Mouse (Mus musculus): ENCODE measurements around the gene Tmigd3. TPM values are rescaled to one million over a fixed set of nuclear protein-coding genes. Genes with fewer than 3 reads are reported as not detected.

The Tmigd3 gene
- polyA plus RNA-seq, 1 experiment from 2014 or later: 0.13 TPM

DNA sequence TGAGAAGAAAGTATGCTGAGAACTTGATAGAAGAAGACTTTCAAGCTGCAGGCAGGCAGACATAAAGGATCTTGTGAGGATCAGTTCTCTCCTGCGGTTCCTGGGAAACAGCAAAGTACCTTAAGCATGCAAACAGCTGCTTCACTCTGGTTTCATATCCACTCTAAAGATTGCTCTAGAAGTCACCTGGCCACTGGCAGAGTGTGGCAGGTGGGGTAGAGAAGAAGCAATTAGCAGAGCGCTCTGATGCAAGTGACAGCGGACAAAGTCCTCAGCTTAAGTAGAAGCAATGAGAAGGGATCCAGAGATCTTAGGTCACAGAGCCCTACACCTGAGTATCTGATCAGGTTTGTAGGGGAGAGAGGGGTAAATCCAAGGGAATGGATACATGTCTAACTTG, 39.1 kb upstream of the Tmigd3 start:
- WGBS (ENCODE audit: insufficient replicate concordance): 91% methylated on average over 3 of the region's 3 CpGs
- Histone ChIP-seq H3K4me3 (ENCODE audit: low read depth, low read length) (no peak overlapping the region), H3K9ac (replicated peaks) (no peak overlapping the region), H3K9me3 (ENCODE audit: low read length) (no peaks in the 10 kb centered on the region), H3K4me2 (ENCODE audit: low read depth, low read length) (no peak overlapping the region), H3K36me3 (replicated peaks; ENCODE audit: insufficient read depth, low read length) (no peaks in the 10 kb centered on the region), H3K27ac (ENCODE audit: low read depth) (no peak overlapping the region), H3K27me3 (ENCODE audit: insufficient read depth, low read length) (no peaks in the 10 kb centered on the region), H3K4me1 (ENCODE audit: insufficient read depth) (0 out of 2 replicates have a peak, but pooled peaks cover 3% of the 10 kb centered on the region)
- no peak for TF ChIP-seq CTCF (IDR thresholded peaks at IDR 0.05; ENCODE audit: low read depth)
- no peak for TF ChIP-seq EP300 (IDR thresholded peaks at IDR 0.05; ENCODE audit: low read depth)
- ATAC-seq (no peak), DNase-seq (no peak)

GRCm38 (mm10) chr3:105835875-105836274, 34.8 kb upstream of the Tmigd3 start:
- H3K36me3 ChIP-seq (replicated peaks; ENCODE audit: insufficient read depth, low read length): no peaks in the 10 kb centered on the region
- H3K4me3 ChIP-seq (ENCODE audit: low read depth, low read length): no peak overlapping the region
- no peak overlapping the region; the same call in 1 of the 2 replicates for H3K4me2 ChIP-seq (ENCODE audit: low read depth, low read length)
- 0 out of 2 replicates have a peak, but pooled peaks cover 3% of the 10 kb centered on the region for H3K4me1 ChIP-seq (ENCODE audit: insufficient read depth)
- no peak for ATAC-seq
- no peaks in the 10 kb centered on the region for H3K9me3 ChIP-seq (ENCODE audit: low read length)
- no peak for DNase-seq
- WGBS (ENCODE audit: insufficient replicate concordance): 42% methylated on average over 3 of the region's 3 CpGs
- no peak overlapping the region for H3K9ac ChIP-seq (replicated peaks)
- H3K27me3 ChIP-seq (ENCODE audit: insufficient read depth, low read length): no peaks in the 10 kb centered on the region
- no peak overlapping the region for H3K27ac ChIP-seq (ENCODE audit: low read depth)
- TF ChIP-seq EP300 (IDR thresholded peaks at IDR 0.05; ENCODE audit: low read depth): no peak
- no peak for TF ChIP-seq CTCF (IDR thresholded peaks at IDR 0.05; ENCODE audit: low read depth)

DNA sequence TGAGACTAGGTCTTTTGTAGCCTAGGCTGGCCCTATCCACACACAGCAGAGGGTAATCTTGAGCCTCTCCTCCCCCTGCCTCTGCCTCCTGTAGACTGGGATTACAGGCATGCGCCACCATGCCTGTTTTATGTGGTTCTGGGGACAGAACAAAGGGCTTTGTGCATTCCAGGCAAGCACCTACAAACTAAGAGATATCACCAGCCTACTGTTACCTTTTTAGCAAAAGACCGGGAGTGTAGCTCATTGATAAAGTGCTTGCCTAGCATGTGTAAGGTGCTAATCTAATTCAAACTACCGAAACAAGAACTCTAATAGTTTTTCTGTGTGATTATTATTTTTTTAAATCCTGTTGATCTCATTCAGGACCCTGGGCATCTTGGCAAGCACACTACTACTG, 33.8 kb upstream of the Tmigd3 start:
- no peak for ATAC-seq

DNA sequence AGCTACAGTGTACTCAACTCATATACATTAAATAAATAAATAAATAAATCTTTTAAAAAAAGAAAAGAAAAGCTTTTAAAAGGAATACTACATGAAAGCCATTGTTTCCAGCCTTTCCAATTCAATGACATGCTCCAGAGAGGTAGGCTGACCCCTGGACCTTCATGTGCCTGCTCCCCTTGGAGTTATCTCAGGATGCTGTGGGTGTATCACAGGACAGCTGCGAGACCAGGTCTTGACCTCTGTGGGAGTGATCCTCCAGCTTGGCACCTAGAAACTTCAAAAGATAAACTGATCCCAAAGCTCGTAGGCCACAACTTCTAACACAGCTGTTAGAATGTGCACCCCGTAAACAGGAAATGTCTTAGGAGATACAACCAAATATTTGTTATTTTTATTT, 32.0 kb upstream of the Tmigd3 start:
- Histone ChIP-seq H3K9ac (replicated peaks) (no peak overlapping the region), H3K27ac (ENCODE audit: low read depth) (no peak overlapping the region), H3K4me3 (ENCODE audit: low read depth, low read length) (no peak overlapping the region), H3K4me2 (ENCODE audit: low read depth, low read length) (no peak overlapping the region), H3K4me1 (ENCODE audit: insufficient read depth) (0 out of 2 replicates have a peak, but pooled peaks cover 3% of the 10 kb centered on the region), H3K9me3 (ENCODE audit: low read length) (no peaks in the 10 kb centered on the region), H3K27me3 (ENCODE audit: insufficient read depth, low read length) (no peaks in the 10 kb centered on the region), H3K36me3 (replicated peaks; ENCODE audit: insufficient read depth, low read length) (no peaks in the 10 kb centered on the region)
- no peak for DNase-seq
- no peak for TF ChIP-seq CTCF (IDR thresholded peaks at IDR 0.05; ENCODE audit: low read depth)
- TF ChIP-seq EP300 (IDR thresholded peaks at IDR 0.05; ENCODE audit: low read depth): no peak
- ATAC-seq: no peak
- 71% methylated on average over 3 of the region's 3 CpGs for WGBS (ENCODE audit: insufficient replicate concordance)

More for the DNA sequence above, 33.8 kb upstream of the Tmigd3 start:
- H3K4me2 ChIP-seq (ENCODE audit: low read depth, low read length): no peak overlapping the region
- no peaks in the 10 kb centered on the region for H3K27me3 ChIP-seq (ENCODE audit: insufficient read depth, low read length)
- TF ChIP-seq EP300 (IDR thresholded peaks at IDR 0.05; ENCODE audit: low read depth) (peak; percentile 25; the same call in 1 of the 2 replicates), CTCF (IDR thresholded peaks at IDR 0.05; ENCODE audit: low read depth) (no peak)
- H3K4me3 ChIP-seq (ENCODE audit: low read depth, low read length): no peak overlapping the region
- H3K36me3 ChIP-seq (replicated peaks; ENCODE audit: insufficient read depth, low read length): no peaks in the 10 kb centered on the region
- H3K27ac ChIP-seq (ENCODE audit: low read depth): no peak overlapping the region
- 57% methylated on average over 3 of the region's 3 CpGs for WGBS (ENCODE audit: insufficient replicate concordance)
- no peak for DNase-seq
- no peak overlapping the region for H3K9ac ChIP-seq (replicated peaks)
- 0 out of 2 replicates have a peak, but pooled peaks cover 3% of the 10 kb centered on the region for H3K4me1 ChIP-seq (ENCODE audit: insufficient read depth)
- no peaks in the 10 kb centered on the region for H3K9me3 ChIP-seq (ENCODE audit: low read length)

DNA sequence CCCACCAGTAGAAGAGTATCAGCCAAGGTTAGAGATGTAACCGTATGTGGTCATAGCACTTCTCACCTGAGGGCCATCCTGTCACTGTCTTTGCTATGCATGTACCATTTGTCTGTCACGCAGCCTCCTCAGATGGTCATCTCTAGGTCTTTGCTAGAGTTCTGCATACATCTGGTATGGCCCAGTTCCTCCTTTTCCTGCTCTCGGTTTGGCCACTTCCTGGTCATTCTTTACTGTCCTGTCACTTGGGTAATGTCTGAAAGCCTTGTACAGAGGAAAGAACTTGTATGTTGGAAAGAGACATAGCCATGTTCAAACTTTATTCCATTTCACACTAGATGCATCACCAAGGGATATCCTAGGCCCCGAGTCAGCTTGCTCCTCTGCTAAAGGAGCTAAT, 30.9 kb upstream of the Tmigd3 start:
- TF ChIP-seq CTCF (IDR thresholded peaks at IDR 0.05; ENCODE audit: low read depth): no peak
- Histone ChIP-seq H3K4me2 (ENCODE audit: low read depth, low read length) (no peak overlapping the region), H3K36me3 (replicated peaks; ENCODE audit: insufficient read depth, low read length) (no peaks in the 10 kb centered on the region), H3K9ac (replicated peaks) (no peak overlapping the region), H3K9me3 (ENCODE audit: low read length) (no peaks in the 10 kb centered on the region), H3K27me3 (ENCODE audit: insufficient read depth, low read length) (no peaks in the 10 kb centered on the region), H3K4me1 (ENCODE audit: insufficient read depth) (0 out of 2 replicates have a peak, but pooled peaks cover 3% of the 10 kb centered on the region), H3K27ac (ENCODE audit: low read depth) (no peak overlapping the region), H3K4me3 (ENCODE audit: low read depth, low read length) (no peak overlapping the region)
- ATAC-seq (no peak), DNase-seq (no peak)
- WGBS (ENCODE audit: insufficient replicate concordance): 67% methylated on average over 4 of the region's 4 CpGs

- Histone ChIP-seq H3K9ac (replicated peaks) (no peak overlapping the region), H3K27me3 (ENCODE audit: insufficient read depth, low read length) (no peaks in the 10 kb centered on the region), H3K27ac (ENCODE audit: low read depth) (no peak overlapping the region), H3K36me3 (replicated peaks; ENCODE audit: insufficient read depth, low read length) (no peaks in the 10 kb centered on the region), H3K4me1 (ENCODE audit: insufficient read depth) (peaks cover 6% of the 10 kb centered on the region), H3K4me2 (ENCODE audit: low read depth, low read length) (no peak overlapping the region), H3K9me3 (ENCODE audit: low read length) (no peaks in the 10 kb centered on the region), H3K4me3 (ENCODE audit: low read depth, low read length) (no peak overlapping the region)
- ATAC-seq (peak; percentile 62), DNase-seq (peak; percentile 55)
- no peak for TF ChIP-seq EP300 (IDR thresholded peaks at IDR 0.05; ENCODE audit: low read depth)
- TF ChIP-seq CTCF (IDR thresholded peaks at IDR 0.05; ENCODE audit: low read depth): no peak
- 49% methylated on average over 7 of the region's 7 CpGs for WGBS (ENCODE audit: insufficient replicate concordance)
These were observed 24.2 kb upstream of the Tmigd3 start for GRCm38 (mm10) chr3:105846294-105847069.

All from liver, postnatal 0 days (tissue).